Mouse (Mus musculus) megakaryocyte, embryonic 14.5 days (primary cell): ENCODE measurements at regions not wholly inside any gene's neighbourhood (a gene's known extent, or its start where the extent isn't known, plus 50 kb on each side); places are given as distances from the start of the nearest gene placed in this dataset.

Experiments
- FLI1 ChIP-seq: IDR thresholded peaks from 2 replicates; pipeline ENCODE4 v1.6.1; 2012; ENCODE audit warnings: low read length, inconsistent platforms, mixed read lengths
- GATA1 ChIP-seq: IDR thresholded peaks from 3 replicates; pipeline ENCODE4 v1.6.1; 2012; ENCODE audit warnings: mixed read lengths, low read length, inconsistent platforms, borderline replicate concordance

GRCm38 (mm10) chr7:115057736-115058135, 314.2 kb downstream of the Insc start:
- no peak for TF ChIP-seq GATA1
- TF ChIP-seq FLI1: no peak
